Mouse (Mus musculus): ENCODE measurements around the gene Olfr155. TPM values are rescaled to one million over a fixed set of nuclear protein-coding genes. Genes with fewer than 3 reads are reported as not detected.

The Olfr155 gene
- polyA plus RNA-seq (2017; shearing (Covaris generic)): not detected

DNA sequence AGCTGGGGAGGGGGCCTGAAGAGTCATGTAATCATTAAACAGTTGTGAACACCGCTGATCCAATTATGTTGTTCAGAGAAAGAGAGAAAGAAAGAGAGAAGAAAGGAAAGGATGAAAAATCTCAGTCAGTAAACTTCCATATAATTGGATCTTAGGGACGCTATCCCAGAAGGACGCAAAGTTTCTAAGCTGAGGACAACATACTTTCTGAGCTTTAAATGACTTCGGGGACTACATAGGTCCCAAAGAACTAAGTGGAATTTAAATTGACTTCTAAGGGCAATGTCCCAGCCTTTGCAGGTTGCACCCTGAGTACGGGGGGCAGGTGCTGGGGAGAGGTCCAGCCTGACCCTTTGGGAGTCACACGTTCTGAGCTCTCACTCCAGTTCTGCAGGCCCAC is at the start of gene Olfr155:
Olfr155 (plus strand) TSS at position 301 of the 400 bp plus-strand sequence.
- no peak for ATAC-seq

DNA sequence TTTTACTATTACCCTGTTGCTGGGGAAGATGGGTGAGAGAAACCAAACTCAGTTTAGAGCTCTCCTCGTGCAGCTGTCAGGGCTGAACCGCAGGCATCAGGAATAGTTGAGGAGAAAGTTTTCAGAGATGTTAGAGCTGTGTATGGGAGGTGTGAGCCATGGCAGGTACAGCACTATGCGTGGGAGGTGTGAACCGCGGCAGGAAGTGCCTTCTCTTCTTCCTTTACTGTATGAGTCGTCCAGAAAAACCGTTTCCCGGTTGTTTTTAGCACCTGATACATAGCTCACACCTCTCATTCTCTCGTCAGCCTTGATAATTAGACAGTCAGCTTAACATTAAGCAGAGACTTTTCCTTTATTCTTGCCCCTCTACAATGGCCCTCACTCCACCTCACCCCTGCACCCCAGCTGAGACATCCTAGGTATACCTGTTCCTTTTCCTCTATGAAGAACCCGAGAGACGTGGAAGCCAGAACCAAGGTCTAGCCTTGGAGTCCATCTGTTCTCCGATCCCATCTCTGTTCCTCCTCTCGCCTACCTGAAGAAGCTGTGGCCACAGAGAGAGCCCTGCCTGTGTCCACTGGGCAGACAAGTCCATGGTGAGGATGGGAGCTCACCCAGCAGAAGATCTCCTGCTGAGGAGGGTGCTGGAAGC is 28.3 kb upstream of the Olfr155 start:
- ATAC-seq: peak; percentile 92

DNA sequence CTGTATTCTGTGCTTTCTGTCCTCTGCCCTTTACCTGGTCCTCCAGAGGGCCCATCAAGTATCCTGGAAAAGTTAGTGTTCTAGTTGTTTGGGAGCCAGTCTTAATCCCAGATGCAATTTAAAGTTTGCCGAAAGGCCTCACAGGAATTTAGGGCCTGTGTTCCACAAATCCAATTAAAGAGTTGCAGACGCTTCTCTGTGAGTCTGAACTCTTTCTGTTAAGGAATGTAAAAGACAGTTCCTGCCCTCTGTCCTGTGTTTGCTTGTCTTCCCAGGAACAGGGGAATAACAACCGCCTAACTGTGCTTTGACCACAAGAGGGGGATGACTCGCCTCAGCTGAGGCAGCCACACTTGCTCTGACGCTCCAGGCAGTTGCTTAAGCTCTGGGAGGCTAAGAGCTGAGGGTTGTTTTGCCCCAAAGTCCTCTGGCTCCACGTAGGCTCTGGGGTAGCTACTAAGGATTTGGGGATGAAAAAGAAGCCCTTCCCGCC is 27.5 kb upstream of the Olfr155 start, which contains the start of gene Olfr156:
Olfr156 (minus strand) TSS at position 51 of the 493 bp plus-strand sequence.
- ATAC-seq: no peak

DNA sequence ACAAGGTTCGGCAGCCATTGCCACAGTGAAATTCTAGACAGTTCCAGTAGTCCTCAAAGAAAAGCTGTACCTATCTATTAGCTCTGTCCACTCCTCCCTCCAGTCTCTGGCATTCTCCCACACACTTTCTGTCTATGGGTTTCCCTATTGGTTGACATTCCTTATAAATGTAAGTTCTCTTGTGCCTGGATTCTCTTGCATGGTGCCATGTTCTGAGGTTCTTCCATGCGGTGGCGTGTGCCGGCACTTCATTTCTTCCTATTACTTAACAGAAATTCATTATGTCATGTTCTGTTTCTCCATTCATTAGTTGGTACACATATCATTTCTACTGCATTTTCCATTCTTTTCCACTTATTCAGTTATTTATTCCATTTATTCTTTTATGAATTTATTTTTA is 22.6 kb upstream of the Olfr155 start:
- ATAC-seq: no peak

DNA sequence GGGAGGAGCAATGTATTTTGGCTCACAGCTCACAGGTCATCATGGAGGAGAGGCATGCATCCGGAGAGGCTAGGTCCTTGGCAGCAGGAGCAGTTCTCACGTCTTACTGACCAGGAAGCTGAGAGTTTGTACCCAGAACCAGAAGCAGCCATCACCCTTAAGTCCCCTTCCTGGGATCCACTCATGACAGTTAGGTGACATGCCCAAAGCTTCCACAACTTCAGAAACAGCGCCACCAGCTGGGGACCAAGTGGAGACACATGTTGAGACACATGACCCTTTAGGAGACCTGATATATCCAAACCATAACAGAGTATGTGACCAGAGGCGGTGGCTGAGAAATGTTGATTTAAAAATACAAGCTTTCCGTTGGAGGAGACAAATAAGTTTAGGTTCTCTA is 19.3 kb upstream of the Olfr155 start:
- ATAC-seq: no peak

DNA sequence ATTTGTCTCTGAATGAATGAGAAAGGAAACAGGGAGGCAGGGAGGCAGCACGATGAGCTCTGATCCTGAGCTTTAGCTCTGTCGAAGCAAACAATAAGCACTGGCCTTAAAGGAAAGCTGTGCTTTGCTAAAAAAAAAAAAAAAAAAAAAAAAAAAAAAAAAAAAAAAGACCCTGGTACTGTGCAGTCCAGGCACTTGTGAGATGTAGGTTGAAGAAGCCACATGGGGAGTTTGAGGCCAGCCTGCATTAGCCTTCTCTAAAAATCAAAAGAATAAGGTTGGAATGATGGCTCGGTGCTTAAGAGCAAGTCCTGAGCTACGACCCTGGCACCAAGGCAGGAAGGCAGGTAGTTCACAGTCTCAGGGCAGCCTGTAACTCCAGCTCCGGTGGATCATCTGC is 17.6 kb upstream of the Olfr155 start:
- no peak for ATAC-seq

DNA sequence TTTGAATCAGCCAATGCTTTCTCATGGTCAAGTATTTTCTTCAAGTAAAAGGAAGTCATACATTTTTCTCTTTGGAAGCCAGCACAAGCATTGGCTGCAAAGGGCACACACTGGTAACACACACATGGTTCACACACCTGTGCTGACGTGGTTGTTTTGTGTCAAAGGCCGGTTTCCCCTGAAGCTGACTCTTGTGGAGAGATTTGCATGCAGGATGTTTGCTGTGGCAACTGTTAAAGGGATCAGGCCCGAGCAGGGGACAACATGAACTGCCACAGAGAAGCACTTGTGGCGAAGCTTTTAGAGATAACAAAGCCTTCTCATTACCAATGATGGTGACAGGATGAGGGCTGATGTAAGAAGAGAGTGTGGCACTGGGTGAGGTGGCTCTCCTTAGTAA is 16.6 kb upstream of the Olfr155 start:
- no peak for ATAC-seq

DNA sequence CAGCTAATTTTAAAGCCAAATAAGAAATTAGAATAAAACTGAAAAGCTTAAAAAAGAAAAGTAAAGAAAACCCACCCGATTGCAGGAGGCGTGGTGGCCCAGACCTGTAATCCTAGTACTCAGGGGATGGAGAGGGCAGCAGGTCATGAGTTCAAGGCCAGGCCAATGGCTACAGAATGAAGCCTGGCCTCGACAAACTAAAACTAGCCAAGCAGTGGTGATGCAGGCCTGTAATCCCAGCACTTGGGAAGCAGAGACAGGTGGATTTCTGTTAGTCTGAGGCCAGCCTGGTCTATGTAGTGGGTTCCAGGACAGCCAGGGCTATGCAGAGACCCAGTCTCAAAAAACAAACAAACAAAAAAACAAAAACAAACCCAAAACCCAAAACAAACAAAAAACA is 13.0 kb upstream of the Olfr155 start:
- no peak for ATAC-seq

DNA sequence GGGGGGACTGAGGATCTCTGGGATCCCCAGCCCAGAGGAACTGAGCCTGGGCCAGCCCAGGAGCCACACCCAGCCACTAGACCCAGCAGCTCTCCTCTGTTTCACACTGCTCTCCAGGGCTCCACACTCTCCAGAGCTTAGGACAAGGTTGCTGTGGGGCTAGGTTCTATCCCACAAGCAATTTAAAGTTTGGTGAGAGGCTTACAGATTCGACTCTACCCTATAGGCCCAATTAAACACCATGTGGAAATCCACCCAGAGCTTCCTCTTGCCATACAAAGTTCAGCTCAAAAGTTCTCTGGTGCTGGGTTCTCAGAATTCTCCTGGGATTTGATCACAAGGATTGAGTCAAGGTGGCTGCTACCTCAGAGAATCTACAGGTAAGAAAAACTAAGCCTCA is 11.3 kb upstream of the Olfr155 start, which contains the start of gene Olfr157:
Olfr157 (minus strand) TSS at position 101 of the 400 bp plus-strand sequence.
- no peak for ATAC-seq

DNA sequence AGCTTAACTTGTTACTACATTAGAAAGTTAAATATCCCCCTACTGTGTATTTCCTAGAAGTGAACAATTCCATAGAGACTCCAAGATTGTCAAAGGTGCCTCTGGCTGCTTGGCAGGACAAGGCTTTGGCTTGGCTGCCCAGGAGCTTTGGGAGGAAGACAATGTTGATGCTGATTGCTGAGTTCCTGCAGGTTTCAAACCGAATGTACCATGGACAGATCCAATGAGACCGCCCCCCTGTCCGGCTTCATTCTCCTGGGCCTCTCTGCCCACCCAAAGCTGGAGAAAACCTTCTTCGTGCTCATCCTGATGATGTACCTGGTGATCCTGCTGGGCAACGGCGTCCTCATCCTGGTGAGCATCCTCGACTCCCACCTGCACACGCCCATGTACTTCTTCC is 2.7 kb downstream of the Olfr155 start:
- ATAC-seq: no peak

DNA sequence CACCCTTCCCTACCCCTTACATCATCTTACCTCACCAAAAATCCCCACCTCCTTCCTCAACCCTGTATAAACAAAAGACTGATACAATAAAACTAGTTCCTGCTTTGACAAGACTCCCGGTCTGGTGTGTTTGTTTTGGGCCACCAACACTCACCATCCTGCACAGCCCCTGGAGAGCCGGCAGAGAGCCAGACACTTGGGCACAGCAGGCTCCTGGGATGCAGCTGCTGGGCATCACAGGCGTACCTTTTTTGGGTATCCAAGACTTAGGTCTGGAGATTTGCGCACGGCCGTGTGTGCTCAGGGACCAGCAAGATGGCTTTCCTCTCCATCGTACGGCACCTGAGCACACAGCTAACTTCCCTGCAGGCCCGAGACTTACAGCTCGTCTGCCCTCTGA is 8.5 kb downstream of the Olfr155 start:
- ATAC-seq: no peak

DNA sequence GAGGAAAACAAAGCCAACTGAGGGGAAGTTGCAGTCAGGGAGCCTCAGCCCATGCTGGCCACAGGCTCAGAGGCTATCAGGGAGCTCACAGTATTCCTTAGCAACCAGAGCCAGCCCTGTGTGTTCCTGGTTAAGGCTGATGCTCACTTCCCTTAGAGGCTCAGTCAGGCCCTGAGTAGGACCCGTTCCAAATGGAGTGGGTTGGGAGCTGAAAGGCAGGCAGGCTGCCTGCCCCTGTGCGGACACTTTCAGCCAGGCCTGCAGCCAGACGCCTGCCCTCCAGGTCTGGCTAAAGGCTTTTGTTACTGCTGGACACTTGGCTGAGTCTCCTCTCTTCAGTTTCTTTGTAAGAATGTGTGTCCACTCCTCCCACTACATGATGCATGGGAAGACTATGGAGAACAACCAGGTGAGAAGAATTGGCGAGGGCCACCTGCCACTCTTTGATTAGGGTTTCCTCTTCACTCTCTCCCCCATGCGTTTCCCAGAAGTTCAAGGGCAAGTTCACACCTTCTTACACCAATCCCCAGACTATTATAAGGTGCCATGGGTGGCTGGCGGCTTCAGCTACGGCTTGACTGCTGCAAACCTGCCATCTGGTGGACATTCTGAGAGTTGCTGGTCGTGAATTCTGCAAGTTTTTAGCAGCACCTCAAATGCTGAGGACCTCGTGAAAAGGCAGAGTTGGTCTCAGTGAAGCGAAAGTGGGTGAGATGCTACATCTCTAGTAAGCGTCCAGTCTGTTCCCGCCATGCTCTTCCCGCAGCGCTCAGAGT is 9.6 kb downstream of the Olfr155 start:
- peak; percentile 39 for ATAC-seq

DNA sequence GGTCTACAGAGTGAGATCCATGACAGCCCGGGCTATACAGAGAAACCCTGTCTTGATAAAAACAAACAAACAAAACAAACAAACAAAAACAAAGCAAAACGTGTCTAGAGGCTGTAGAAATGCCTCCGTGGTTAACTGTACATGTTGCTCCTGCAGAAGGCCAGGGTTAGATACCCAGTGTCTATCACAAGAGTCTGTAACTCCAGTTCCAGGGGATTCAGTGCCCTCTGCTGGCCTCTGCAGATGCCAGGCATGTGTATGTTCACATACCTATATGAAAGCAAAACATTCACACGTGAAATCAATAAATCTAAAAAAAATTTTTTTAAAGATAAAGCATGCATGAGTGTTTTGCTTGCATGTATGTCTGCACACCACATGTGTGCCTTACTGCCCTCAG is 11.9 kb downstream of the Olfr155 start:
- ATAC-seq: no peak

DNA sequence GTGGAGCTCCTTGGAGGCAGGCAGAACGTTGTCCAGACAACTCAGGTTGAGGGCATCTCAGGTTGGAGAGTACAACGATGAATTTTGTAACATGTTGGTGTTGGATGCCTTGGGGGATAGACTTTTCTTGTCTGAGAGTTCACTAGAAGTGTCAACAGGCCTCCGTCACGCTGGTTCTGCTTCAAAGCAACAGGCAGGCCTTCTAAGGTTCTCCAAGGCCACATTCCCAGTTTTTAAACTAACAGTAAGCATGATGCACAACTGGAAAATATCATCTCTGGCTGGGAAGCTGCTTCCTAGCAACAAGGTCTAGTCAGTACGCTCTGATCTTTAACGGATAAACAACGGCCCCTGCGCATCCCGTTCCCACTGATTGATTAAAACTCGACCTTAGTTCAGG is 18.5 kb downstream of the Olfr155 start:
- no peak for ATAC-seq

DNA sequence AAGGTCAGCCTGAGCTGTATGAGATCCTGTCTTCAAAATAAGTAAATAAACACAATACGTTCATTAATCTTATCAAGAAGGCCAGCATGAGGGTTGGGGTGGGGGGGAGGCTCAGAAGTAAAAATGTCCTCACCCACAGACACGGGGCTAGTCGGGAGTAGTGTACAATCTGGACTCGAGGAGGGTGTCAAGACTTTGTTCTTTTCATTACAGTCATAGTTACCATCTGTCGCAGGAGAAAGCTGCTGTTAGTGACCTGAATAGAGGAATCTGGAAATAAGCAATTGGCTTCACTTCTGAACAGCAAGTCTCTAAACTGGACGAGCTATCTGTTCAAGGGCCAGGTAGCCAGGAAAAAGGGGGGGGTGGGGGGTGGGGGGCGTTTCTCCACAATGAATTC is 23.1 kb downstream of the Olfr155 start:
- no peak for ATAC-seq

DNA sequence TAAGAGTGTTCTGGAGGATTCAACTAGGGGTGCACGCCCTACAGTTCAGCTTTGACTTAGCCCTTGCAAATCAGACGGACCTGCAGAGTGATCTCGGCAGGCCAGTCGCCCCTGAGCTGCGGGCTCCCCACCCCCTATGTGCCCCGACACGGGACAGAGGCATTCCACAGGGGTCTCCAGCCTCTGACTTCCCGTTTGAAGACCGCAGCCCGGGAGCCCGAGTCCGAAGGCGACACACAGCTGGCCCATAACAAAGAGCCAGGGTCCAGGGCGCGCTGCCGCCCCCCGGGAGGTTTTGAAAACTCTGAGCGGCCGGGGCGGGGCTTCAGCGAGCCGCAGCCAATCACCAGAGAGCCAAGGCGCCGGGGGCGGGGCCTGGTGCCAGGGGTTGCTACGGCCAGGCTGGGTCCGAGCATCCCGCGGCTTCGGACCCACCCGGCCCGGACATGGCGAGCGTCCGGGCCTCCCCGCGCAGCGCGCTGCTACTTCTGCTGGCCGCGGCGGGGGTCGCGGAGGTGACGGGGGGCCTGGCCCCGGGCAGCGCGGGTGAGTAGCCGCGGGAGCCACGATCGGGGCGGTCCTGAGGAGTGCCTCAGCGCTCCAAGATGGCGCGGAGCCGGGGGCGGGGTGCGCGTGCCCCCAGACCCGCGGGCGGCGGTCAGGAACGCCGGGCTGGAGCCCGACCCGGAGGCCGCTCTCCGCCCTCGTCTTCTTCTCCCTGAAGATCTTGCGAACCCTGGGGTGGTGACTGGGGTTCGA is 24.0 kb downstream of the Olfr155 start, which contains the start of gene Reck:
Reck (plus strand) TSS at position 371 of the 759 bp plus-strand sequence.
- ATAC-seq: peak; percentile 87

DNA sequence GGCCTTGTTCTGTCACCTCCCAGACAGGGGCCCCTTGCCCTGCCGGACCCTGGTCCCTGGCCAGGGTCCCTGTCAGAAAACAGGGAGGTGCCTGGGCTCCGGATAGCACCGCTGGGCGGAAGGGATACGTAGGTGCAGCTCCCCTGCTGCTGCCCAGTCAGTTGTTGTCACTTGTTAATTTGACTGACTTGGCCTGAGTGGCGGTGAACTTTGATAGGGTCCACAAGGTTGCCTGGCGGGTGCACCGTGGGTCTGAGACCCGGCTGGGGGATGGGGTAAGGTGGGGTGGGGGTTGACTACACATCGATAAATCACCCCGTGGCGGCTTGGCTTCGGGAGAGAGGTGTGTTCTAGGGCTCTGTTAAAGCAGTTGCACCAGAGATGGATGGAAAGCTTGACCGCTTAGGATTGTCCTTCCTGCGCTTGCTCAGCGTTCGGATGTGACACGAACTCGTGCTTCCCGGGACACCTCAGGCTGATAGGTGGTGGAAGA is 24.6 kb downstream of the Olfr155 start:
- ATAC-seq: peak; percentile 42

DNA sequence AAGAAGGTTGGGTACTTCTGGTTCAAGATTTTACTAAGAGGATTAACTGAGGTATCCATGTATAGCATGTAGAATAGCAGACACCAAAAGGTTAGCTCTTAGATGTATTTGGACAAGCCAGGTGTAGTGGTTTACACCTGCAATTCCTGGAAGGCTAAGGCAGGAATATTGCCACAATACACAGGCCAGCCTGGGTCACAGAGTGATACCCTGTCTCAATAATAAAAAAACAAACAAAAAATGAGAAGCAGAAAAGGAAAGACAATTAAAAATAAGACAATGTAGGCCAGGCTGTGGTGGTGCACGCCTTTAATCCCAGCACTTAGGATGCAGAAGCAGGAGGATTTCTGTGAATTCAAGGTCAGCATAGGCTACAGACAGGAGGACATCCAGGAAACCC is 25.9 kb downstream of the Olfr155 start:
- no peak for ATAC-seq

DNA sequence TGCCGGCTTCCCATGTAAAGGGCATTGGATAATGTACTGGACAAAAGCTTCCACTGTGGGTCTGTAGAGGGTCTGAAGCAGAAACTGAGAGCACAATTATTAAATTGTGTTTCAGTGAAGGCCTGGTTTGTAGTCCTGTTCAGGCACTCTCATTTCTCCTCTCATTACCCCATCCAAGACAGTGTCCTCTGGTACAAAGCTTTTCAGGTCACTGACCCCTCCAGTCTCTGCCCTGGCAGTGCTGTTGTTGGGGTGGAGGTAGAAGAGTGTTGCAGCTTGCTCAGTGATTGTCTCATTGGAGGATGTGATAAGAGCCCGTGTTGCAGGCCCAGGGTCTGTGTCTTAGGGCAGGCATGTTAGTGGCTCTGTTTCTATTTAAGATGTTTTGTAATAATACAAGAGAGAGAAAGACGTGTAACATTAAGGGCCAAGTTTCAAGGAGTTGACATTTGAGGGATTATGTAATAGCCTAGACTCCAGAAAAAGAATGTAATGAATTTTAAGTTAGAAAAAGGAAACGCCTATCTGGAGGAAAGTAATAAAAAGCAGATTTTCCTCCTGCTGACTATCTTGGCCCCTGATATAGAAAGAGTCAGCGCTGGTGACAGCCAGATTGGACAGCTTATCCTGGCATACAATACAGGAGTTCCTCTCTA is 26.9 kb downstream of the Olfr155 start:
- ATAC-seq: no peak

DNA sequence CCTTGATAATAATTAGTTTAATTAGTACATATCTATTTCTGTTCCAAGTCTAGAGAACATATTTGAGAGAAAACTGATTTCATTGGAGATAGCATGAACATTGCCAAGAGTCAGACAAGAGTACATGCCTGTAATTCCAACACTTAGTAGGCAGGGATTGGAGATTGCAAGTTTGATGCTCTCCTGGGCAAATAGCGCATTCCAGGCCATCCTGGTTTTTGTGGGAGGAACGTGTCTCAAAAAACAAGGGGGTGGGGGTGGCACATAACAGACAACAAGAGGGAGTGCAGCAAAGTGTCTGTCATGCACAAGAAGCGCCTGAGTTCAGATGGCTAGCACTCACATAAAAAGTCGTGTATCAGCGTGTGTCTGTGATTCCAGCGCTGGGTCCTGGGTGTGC is 28.2 kb downstream of the Olfr155 start:
- ATAC-seq: no peak

DNA sequence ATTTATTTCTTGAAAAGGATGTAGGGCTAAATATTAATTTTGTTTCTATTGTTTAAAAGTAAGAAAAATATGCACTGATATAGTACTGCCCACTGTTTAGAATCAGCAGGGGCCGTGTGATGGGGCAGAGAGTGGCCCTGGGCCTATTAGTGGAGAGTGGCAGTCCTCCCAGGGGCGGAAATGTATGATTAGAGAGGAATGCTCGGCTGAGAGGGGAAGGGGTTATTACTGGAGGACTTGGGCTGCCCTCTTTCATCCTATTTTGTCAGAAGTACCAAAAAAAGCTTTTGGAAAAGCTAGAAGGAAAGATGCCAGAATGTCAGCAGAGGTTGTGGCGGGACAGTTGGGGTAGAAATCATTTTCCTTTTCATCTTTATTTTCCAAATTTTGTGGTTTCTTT is 32.8 kb downstream of the Olfr155 start:
- ATAC-seq: no peak

DNA sequence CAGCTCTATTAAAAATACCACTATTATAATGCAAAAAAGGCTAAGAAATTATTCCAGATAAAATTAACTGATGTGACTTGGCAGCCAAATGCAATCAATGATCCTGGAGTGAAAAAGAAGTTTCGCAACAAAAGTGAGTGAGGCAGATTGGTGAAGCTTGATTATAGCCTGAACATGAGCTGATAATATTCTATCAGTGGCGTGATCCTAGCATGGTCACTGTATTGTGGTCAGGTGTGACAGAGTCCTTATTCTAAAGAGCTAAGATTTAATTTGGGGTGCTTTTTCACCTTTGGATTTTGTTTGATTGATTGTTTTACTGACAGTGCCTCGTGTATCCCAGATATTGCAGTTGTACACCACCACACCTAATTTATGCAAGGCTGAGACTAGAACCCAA is 39.9 kb downstream of the Olfr155 start:
- no peak for ATAC-seq
